Mouse (Mus musculus) telencephalon, adult 2 months (tissue): ENCODE data around the gene Vrtn.
A peak's percentile ranks its signal among the peaks of the same experiment; 100 is the strongest.

Source experiments
- DNase-seq: peaks from one replicate; pipeline ENCODE4 v3.0.0-alpha.2; 2011; ENCODE audit warnings: low read depth, low spot score

The Vrtn gene

GRCm38 (mm10) chr12:84640654-84641053 is at the start of gene Vrtn:
Gene Vrtn (plus strand): TSS chr12:84641019.
- no peak for DNase-seq

GRCm38 (mm10) chr12:84598324-84598723 is 42.5 kb upstream of the Vrtn start:
- no peak for DNase-seq

- no peak for DNase-seq
Measured at GRCm38 (mm10) chr12:84604001-84604400, 36.8 kb upstream of the Vrtn start.

GRCm38 (mm10) chr12:84605860-84606259 is 35.0 kb upstream of the Vrtn start:
- no peak for DNase-seq

GRCm38 (mm10) chr12:84611718-84612117 is 29.1 kb upstream of the Vrtn start:
- DNase-seq, result no peak

GRCm38 (mm10) chr12:84612518-84612917 is 28.3 kb upstream of the Vrtn start:
- DNase-seq, result no peak

- DNase-seq, result no peak
Measured at GRCm38 (mm10) chr12:84614001-84614400, 26.8 kb upstream of the Vrtn start.

- peak; percentile 60 for DNase-seq
Measured at GRCm38 (mm10) chr12:84614524-84614923, 26.3 kb upstream of the Vrtn start.

- DNase-seq, result peak; percentile 93
Measured at GRCm38 (mm10) chr12:84616977-84617630, 23.7 kb upstream of the Vrtn start, which contains the start of gene Abcd4. Gene Abcd4 (minus strand): TSS chr12:84617413.

- no peak for DNase-seq
Measured at GRCm38 (mm10) chr12:84617663-84618062, 23.2 kb upstream of the Vrtn start.

- no peak for DNase-seq
Measured at GRCm38 (mm10) chr12:84620975-84621374, 19.8 kb upstream of the Vrtn start.

GRCm38 (mm10) chr12:84624601-84625000 is 16.2 kb upstream of the Vrtn start:
- no peak for DNase-seq

GRCm38 (mm10) chr12:84625116-84625515 is 15.7 kb upstream of the Vrtn start:
- no peak for DNase-seq

- DNase-seq, result no peak
Measured at GRCm38 (mm10) chr12:84631867-84632266, 9.0 kb upstream of the Vrtn start.

GRCm38 (mm10) chr12:84640253-84640652 is 566 bp upstream of the Vrtn start:
- no peak for DNase-seq

GRCm38 (mm10) chr12:84650234-84650633 is 9.4 kb downstream of the Vrtn start:
- no peak for DNase-seq

- DNase-seq, result no peak
Measured at GRCm38 (mm10) chr12:84653912-84654311, 13.1 kb downstream of the Vrtn start.

- no peak for DNase-seq
Measured at GRCm38 (mm10) chr12:84670555-84670954, 29.7 kb downstream of the Vrtn start.

- no peak for DNase-seq
Measured at GRCm38 (mm10) chr12:84671646-84672045, 30.8 kb downstream of the Vrtn start.

GRCm38 (mm10) chr12:84674666-84675526 is 34.1 kb downstream of the Vrtn start:
- DNase-seq, result no peak

GRCm38 (mm10) chr12:84676011-84676410 is 35.2 kb downstream of the Vrtn start:
- DNase-seq, result no peak

- DNase-seq, result no peak
Measured at GRCm38 (mm10) chr12:84684569-84684968, 43.8 kb downstream of the Vrtn start.

GRCm38 (mm10) chr12:84686176-84686575 is 45.4 kb downstream of the Vrtn start:
- DNase-seq, result no peak
